Mouse (Mus musculus) frontal cortex, adult (tissue): ENCODE measurements around the gene Ssbp2.

Experiments used
- ATAC-seq: cut with Nextera tagmentation; 2 replicates; pipeline ENCODE4 v1.9.2; 2017; ENCODE audit warnings: mild to moderate bottlenecking, moderate library complexity, mixed read lengths; ENCODE audit not compliant: low TSS enrichment

Gene Ssbp2

GRCm38 (mm10) chr13:91725130-91725529, 265.0 kb downstream of the Ssbp2 start:
- ATAC-seq: no peak

- no peak for ATAC-seq
Observed at GRCm38 (mm10) chr13:91727899-91728298, 267.8 kb downstream of the Ssbp2 start.

- ATAC-seq: no peak
Observed at GRCm38 (mm10) chr13:91737191-91737590, 277.1 kb downstream of the Ssbp2 start.

GRCm38 (mm10) chr13:91740851-91741250, 280.8 kb downstream of the Ssbp2 start:
- 0 out of 2 replicates have a peak, but pooled peaks have one; percentile 1 for ATAC-seq

GRCm38 (mm10) chr13:91741280-91742047, 281.4 kb downstream of the Ssbp2 start, which contains the start of gene Acot12:
TSS of gene Acot12 (plus strand) at chr13:91741512.
- peak; percentile 94 for ATAC-seq

- no peak for ATAC-seq
Observed at GRCm38 (mm10) chr13:91743180-91743579, 283.1 kb downstream of the Ssbp2 start.

GRCm38 (mm10) chr13:91746470-91746869, 286.4 kb downstream of the Ssbp2 start:
- ATAC-seq: no peak

- no peak for ATAC-seq
Observed at GRCm38 (mm10) chr13:91748401-91748800, 288.3 kb downstream of the Ssbp2 start.

- no peak for ATAC-seq
Observed at GRCm38 (mm10) chr13:91749981-91750380, 289.9 kb downstream of the Ssbp2 start.
